In the genomic region with DNA sequence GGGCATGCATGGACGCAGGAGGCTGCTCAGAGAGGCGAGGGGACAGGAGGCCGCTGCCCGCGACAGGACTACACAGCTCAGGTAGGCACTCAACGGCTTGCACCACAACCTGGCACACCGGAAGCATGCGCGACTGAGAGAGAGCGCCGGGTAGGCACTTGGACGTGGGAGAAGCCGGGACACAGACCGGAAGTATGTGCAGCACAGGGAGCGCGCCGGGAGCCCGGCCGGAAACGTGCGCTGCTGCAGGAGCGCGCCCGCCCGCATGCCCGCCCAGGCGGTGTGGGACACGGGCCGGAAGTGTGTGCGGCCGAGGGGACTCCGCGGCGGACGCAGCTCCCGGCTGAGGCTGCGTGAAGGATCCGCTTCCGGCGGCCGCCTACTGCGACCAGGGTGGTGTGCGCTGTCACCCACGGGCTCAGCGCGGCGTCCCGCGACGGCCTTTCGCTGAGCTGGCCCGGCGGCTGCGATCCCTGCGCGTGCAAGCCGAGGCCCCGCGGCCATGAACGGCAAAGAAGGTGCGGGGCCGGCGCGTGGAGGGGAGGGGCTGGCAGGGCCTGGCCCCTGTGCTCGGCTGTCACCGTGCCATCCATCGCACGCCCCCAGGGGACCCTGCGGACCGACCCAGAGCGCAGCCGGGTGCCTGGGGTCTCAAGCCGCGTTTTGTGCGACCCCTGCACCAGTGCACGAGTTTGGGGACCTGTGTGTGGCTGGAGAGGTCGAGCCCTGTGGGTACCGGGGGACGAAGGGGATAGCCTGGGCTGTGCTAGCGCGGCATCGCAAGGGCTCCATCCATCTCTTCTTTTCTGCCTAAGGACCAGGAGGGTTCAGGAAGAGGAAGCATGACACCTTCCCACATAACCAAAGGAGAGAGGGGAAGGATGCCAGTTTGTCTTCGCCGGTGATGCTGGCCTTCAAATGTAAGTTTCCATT, we compare ENCODE assay signal across 7 mouse cellular contexts. TPM values are rescaled to one million over a fixed set of nuclear protein-coding genes. Genes with fewer than 3 reads are reported as not detected.
DNase-seq lines count a peak whose midpoint lies in the region; ATAC-seq lines count a peak whose summit lies in the region.

Gene Tsnax (plus strand): TSS at position 303 of the 933 bp plus-strand sequence.

- H3K4me3 ChIP-seq in intestine, embryonic 16.5 days (ENCODE audit: low read length): peak within 1 kb of the TSS; percentile 98
- H3K4me3 ChIP-seq in midbrain, embryonic 11.5 days (ENCODE audit: low read depth, low read length): peak within 1 kb of the TSS; percentile 93

- peak; percentile 99 for ATAC-seq in intestine, embryonic 16.5 days
- peak; percentile 98 for ATAC-seq in midbrain, embryonic 11.5 days (ENCODE audit: low FRiP score)

- no peaks in the 10 kb centered on the region for H3K9me3 ChIP-seq in intestine, embryonic 16.5 days (ENCODE audit: control insufficient read depth, low read length)
- H3K9me3 ChIP-seq in midbrain, embryonic 11.5 days (ENCODE audit: control insufficient read depth, low read length): no peaks in the 10 kb centered on the region

- peak within 1 kb of the TSS; percentile 99 for H3K9ac ChIP-seq in intestine, embryonic 16.5 days (ENCODE audit: low read depth, low read length)
- peak within 1 kb of the TSS; percentile 86 for H3K9ac ChIP-seq in midbrain, embryonic 11.5 days (ENCODE audit: low read length)

- DNase-seq in adrenal gland, adult 8-10 months: peak; percentile 89
- DNase-seq in embryo, embryonic 9.5 days (ENCODE audit: extremely low spot score): peak; percentile 91
- DNase-seq in gastrocnemius, postnatal 4 days (ENCODE audit: low spot score in 2 of 2): peak; percentile 90 to 93
- DNase-seq in left cerebral cortex, postnatal 36 days (ENCODE audit: low spot score in 2 of 2): peak; percentile 92 to 97
- peak; percentile 98 for DNase-seq in midbrain, embryonic 11.5 days (ENCODE audit: low spot score, missing footprints)
- peak; percentile 82 for DNase-seq in skeletal muscle tissue, adult 2 months (ENCODE audit: low read depth, low spot score)

- intact Hi-C loops in left cerebral cortex, postnatal 36 days (cut with DNase I): loop anchor here (2.0 to 5.0 kb wide), 2 partner anchors 64 to 116 kb away; partner anchors contain the start of genes Egln1, Exoc8 and Sprtn

- 0 out of 2 replicates have a peak, but pooled peaks cover 5% of the 10 kb centered on the region for H3K36me3 ChIP-seq in intestine, embryonic 16.5 days (ENCODE audit: control insufficient read depth, insufficient read depth, low read length)
- H3K36me3 ChIP-seq in midbrain, embryonic 11.5 days (ENCODE audit: control insufficient read depth, insufficient read depth, low read length): peaks cover 6% of the 10 kb centered on the region; the same call in 1 of the 2 replicates

- peak within 1 kb of the TSS; percentile 80 for H3K4me2 ChIP-seq in intestine, embryonic 16.5 days (ENCODE audit: low read depth, low read length)
- H3K4me2 ChIP-seq in midbrain, embryonic 11.5 days: peak within 1 kb of the TSS; percentile 79

- peaks cover 4% of the 10 kb centered on the region; the same call in 1 of the 2 replicates for H3K4me1 ChIP-seq in intestine, embryonic 16.5 days (ENCODE audit: control insufficient read depth, insufficient read depth, low read length)
- H3K4me1 ChIP-seq in midbrain, embryonic 11.5 days (ENCODE audit: control insufficient read depth, insufficient read depth, low read length): peaks cover 5% of the 10 kb centered on the region

- H3K27ac ChIP-seq in intestine, embryonic 16.5 days (ENCODE audit: low read length): peak within 1 kb of the TSS; percentile 81
- H3K27ac ChIP-seq in midbrain, embryonic 11.5 days (ENCODE audit: low read depth, low read length): peak within 1 kb of the TSS; percentile 38

- H3K27me3 ChIP-seq in intestine, embryonic 16.5 days (replicated peaks; ENCODE audit: control insufficient read depth, insufficient read depth, low read length): no peaks in the 10 kb centered on the region; the same call in 1 of the 2 replicates
- no peaks in the 10 kb centered on the region for H3K27me3 ChIP-seq in midbrain, embryonic 11.5 days (ENCODE audit: control insufficient read depth, insufficient read depth, low read length)

- WGBS in intestine, embryonic 16.5 days: 3% methylated on average over 84 of the region's 84 CpGs
- 3% methylated on average over 84 of the region's 84 CpGs for WGBS in midbrain, embryonic 11.5 days

RNA-seq across cellular contexts. Expression of gene Tsnax, which starts in this region (rescaled TPM):
- total RNA-seq in adrenal gland, adult 8-10 months (2022): 10 to 100 TPM; 87.8 to 97.5 (median 95.5) TPM
- total RNA-seq in gastrocnemius, postnatal 4 days (2021): 10 to 100 TPM; 78.6 to 87.9 TPM
- 98.2 and 106 TPM in 2 replicates for polyA plus RNA-seq in intestine, embryonic 16.5 days (2015; fragmentation: Nextera tagmentation; extraction: Ambion mirVana)
- total RNA-seq in left cerebral cortex, postnatal 36 days (2021): 100 to 1,000 TPM; 169 to 171 TPM
- 155 and 175 TPM in 2 replicates for polyA plus RNA-seq in midbrain, embryonic 11.5 days (2014; fragmentation: Nextera tagmentation; extraction: Ambion mirVana)

Comparison
In these comparisons a context has a peak if more than half of its experiments do, and no peak if none do; other contexts are left out.
1. Peak in every context shown above with its lines: DNase-seq, ATAC-seq, H3K4me3 ChIP-seq and H3K27ac ChIP-seq.